Mouse (Mus musculus): ENCODE data around the gene Pkmyt1.

Pkmyt1 gene

DNA sequence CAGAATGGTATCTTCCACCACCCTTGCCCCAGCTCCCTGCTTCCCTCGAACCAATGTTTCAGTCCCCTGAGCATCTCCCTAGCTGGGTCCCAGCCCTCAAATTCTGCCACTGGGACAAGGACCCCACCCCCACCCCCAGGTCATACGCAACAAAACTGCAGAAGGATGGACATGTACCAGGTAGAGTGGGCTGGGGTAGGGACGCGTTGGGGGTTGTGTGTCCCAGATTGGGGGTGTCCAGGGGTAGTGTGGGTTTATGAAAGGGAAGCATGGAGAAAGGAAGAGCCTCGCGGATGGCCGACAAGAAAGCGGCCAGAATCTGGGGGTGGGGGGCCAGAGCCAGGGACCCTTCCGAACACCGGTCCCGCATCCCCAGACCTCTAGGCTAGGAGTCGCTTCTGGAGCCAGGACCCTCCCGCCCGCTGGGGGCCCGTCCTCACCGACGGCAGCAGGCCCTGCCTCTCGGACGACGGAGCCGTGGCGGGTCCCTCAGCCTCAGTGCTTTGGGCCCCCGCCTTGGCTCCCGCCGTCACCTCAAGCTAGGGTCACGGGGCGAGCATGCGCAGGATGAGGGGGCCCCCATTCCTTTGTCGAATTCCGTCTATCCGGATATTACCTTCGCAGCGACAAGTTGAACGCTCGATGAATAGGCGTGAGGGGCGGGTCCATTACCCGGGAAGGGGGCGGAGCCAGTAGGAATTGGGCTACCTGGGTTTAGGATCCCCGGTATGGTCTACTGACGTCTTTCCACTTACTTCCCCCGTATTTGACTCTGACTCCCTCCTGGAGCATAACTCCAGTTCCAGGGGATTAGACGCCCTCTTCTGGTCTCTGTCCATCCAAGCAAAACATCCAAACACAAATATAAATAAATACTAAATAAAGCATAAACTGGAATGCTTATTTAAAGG, 59.7 kb downstream of the Pkmyt1 start, which contains the start of gene Flywch2:
Flywch2 (minus strand) TSS at position 521 of the 911 bp plus-strand sequence.
- intact Hi-C loops (cut with DNase I), result no loop called here
